Mouse (Mus musculus): ENCODE measurements around the gene Elp5. TPM values are rescaled to one million over a fixed set of nuclear protein-coding genes. Genes with fewer than 3 reads are reported as not detected.
A peak's percentile ranks its signal among the peaks of the same experiment; 100 is the strongest.

The Elp5 gene
- polyA plus RNA-seq (2014; fragmentation: Nextera tagmentation; extraction: Ambion mirVana): 168 and 169 TPM in 2 replicates

DNA sequence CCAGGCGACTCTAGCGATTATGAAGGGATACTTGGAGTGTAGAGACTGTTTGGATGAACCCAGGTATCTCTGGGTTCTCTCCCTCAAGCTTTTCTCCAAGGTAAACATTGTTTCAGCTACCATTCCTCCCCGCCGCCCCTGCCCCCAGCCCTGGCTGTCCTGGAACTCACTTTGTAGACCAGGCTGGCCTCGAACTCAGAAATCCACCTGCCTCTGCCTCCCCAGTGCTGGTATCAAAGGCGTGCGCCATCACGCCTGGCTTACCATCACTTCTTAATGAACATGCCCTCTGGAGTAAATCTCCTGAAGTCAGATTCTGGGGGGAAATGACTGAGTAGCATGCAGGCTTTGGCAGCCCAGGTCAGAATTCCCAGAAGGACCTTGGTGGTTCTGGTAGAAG is at the start of gene Elp5:
Gene Elp5, minus strand, starts transcription at position 293 of the 400 bp plus-strand sequence.
- Histone ChIP-seq H3K27me3 (ENCODE audit: control insufficient read depth, insufficient read depth, low read length) (no peaks in the 10 kb centered on the region), H3K4me3 (replicated peaks; ENCODE audit: low read length) (peak within 1 kb of the TSS; percentile 100), H3K27ac (peak within 1 kb of the TSS; percentile 100), H3K4me2 (replicated peaks) (peak within 1 kb of the TSS; percentile 72), H3K36me3 (replicated peaks; ENCODE audit: control insufficient read depth, insufficient read depth) (peaks cover 41% of the 10 kb centered on the region), H3K4me1 (replicated peaks; ENCODE audit: control insufficient read depth, insufficient read depth, low read length) (peaks cover 27% of the 10 kb centered on the region), H3K9ac (peak within 1 kb of the TSS; percentile 100), H3K9me3 (ENCODE audit: control insufficient read depth, low read length) (no peaks in the 10 kb centered on the region)
- DNase-seq (ENCODE audit: low spot score) (no peak), ATAC-seq (ENCODE audit: low FRiP score) (no peak)
- 63% methylated on average over 8 of the region's 8 CpGs for WGBS

DNA sequence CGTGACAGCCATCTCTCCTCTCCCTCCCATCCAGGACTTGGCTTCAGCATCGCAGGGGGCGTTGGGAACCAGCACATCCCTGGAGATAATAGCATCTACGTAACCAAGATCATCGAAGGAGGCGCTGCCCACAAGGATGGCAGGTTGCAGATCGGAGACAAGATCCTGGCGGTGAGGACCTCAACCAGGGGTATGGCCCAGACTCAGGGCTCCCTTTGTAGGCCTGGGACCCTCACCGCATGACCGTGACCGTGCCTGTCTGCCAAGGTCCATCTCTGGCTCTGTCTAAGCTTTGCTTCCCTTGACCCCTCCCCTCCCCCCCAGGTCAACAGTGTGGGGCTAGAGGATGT is 49.0 kb upstream of the Elp5 start:
- Histone ChIP-seq H3K4me2 (replicated peaks) (no peak overlapping the region), H3K27me3 (ENCODE audit: control insufficient read depth, insufficient read depth, low read length) (no peaks in the 10 kb centered on the region), H3K4me3 (replicated peaks; ENCODE audit: low read length) (no peak overlapping the region), H3K4me1 (replicated peaks; ENCODE audit: control insufficient read depth, insufficient read depth, low read length) (peaks cover 38% of the 10 kb centered on the region), H3K9ac (no peak overlapping the region), H3K27ac (no peak overlapping the region), H3K36me3 (replicated peaks; ENCODE audit: control insufficient read depth, insufficient read depth) (peaks cover 50% of the 10 kb centered on the region), H3K9me3 (ENCODE audit: control insufficient read depth, low read length) (no peaks in the 10 kb centered on the region)
- DNase-seq (ENCODE audit: low spot score) (no peak), ATAC-seq (ENCODE audit: low FRiP score) (no peak)
- 94% methylated on average over 11 of the region's 11 CpGs for WGBS

DNA sequence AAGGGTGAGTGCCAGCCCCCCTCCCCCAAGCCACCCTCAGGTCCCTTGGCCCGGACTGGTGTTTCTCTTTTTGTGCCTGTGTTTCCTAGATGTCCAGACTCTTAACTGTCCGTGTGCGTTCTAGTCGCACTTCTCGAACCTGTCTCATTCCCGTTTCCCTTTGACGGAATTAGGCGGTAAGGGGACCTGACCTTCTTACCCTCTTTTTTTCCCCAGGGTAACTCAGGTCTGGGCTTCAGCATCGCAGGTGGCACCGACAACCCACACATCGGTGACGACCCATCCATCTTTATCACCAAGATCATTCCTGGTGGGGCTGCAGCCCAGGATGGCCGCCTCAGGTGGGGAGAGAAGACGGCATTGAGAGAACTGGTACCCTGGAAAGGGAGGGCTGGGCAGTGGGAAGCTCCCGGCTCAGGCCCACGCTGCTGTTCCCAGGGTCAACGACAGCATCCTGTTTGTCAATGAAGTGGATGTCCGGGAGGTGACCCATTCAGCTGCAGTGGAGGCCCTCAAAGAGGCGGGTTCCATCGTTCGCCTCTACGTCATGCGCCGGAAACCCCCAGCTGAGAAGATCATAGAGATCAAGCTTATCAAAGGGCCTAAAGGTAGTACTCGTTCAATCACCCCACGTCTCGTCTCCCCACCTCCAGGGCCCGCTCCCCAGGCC is 48.5 kb upstream of the Elp5 start:
- DNase-seq (ENCODE audit: low spot score) (no peak), ATAC-seq (ENCODE audit: low FRiP score) (no peak)
- H3K4me1 ChIP-seq (replicated peaks; ENCODE audit: control insufficient read depth, insufficient read depth, low read length): peaks cover 43% of the 10 kb centered on the region
- H3K9me3 ChIP-seq (ENCODE audit: control insufficient read depth, low read length): no peaks in the 10 kb centered on the region
- H3K9ac ChIP-seq: peak overlapping the region; percentile 59; the same call in 1 of the 2 replicates
- peak overlapping the region; percentile 62 for H3K4me2 ChIP-seq (replicated peaks)
- 86% methylated on average over 28 of the region's 28 CpGs for WGBS
- peak overlapping the region; percentile 93 for H3K27ac ChIP-seq
- peaks cover 48% of the 10 kb centered on the region for H3K36me3 ChIP-seq (replicated peaks; ENCODE audit: control insufficient read depth, insufficient read depth)
- H3K27me3 ChIP-seq (ENCODE audit: control insufficient read depth, insufficient read depth, low read length): no peaks in the 10 kb centered on the region
- H3K4me3 ChIP-seq (replicated peaks; ENCODE audit: low read length): no peak overlapping the region; the same call in 1 of the 2 replicates

DNA sequence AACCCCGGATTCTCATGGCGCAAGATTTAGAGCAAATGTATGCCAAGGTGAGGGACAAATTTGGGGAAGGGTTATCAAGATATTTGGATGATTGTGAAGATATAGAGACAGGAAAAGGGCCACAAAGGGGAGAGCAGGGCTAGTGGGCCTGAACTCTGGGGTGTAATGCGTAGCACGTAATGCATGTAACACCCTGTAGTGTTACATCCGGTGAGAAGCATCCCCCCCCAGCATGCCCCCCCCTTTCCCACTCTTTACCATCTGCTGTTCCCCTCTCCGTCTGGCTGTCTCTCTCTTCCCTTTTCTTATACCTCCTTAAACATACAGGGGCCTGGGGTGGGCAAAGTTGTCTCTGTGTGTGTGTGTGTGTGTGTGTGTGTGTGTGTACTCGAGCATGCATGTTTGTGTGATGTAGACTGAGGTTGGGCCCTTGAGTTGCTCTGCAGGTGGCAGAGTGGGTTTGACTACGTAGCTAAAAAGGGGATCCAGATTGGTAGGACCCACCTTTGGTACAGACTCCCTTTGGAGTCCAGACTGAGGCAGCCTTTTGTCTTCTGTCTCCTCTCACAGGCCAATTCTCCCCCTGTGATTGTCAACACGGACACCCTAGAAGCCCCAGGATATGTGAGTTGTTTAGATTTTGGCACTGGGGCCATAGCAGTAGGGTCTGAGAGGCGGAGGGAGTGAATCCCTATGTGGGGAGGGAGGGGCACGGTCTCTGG is 47.7 kb upstream of the Elp5 start:
- Histone ChIP-seq H3K4me1 (replicated peaks; ENCODE audit: control insufficient read depth, insufficient read depth, low read length) (peaks cover 50% of the 10 kb centered on the region), H3K4me2 (replicated peaks) (peak overlapping the region; percentile 62), H3K9ac (peak overlapping the region; percentile 59), H3K9me3 (ENCODE audit: control insufficient read depth, low read length) (no peaks in the 10 kb centered on the region), H3K27ac (peak overlapping the region; percentile 93), H3K27me3 (ENCODE audit: control insufficient read depth, insufficient read depth, low read length) (no peaks in the 10 kb centered on the region), H3K4me3 (replicated peaks; ENCODE audit: low read length) (peak overlapping the region; percentile 23), H3K36me3 (replicated peaks; ENCODE audit: control insufficient read depth, insufficient read depth) (peaks cover 42% of the 10 kb centered on the region)
- ATAC-seq (ENCODE audit: low FRiP score) (peak; percentile 52), DNase-seq (ENCODE audit: low spot score) (no peak)
- WGBS: 14% methylated on average over 11 of the region's 11 CpGs

DNA sequence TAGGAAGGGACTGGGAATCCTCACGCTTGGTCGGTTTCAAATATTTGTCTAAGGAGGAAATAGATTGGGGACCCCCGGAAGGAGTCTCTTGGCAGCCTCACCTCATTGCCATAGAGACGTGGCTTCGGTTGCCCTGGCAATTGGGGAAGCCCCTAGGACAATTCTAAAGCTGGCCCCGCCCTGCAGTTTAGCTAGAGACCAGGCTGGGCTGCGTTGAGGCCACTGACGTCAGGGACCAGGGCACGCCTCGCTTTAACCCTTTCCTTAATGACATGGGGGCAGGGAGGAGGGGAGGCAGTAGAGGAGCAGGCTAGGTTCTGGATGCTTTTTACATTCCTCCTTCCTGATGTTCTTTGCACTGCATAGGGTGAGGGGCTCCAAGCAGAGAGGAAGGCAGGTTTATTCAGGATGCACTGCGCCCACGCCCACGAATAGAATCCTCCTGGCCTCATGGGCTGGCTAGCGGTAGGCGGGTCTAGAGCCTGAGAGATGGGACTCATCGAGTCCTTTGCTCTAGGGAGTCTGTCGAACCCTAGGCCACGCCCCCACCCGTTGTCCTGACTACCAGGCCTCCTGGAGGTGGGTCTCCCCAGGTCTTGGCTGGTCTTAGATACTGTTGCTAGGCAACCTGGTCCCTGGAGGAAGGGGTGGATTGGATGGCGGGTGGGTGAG is 46.9 kb upstream of the Elp5 start:
- Histone ChIP-seq H3K9ac (peak overlapping the region; percentile 59), H3K27me3 (ENCODE audit: control insufficient read depth, insufficient read depth, low read length) (no peaks in the 10 kb centered on the region), H3K36me3 (replicated peaks; ENCODE audit: control insufficient read depth, insufficient read depth) (peaks cover 35% of the 10 kb centered on the region), H3K4me3 (replicated peaks; ENCODE audit: low read length) (peak overlapping the region; percentile 23), H3K4me1 (replicated peaks; ENCODE audit: control insufficient read depth, insufficient read depth, low read length) (peaks cover 58% of the 10 kb centered on the region), H3K4me2 (replicated peaks) (peak overlapping the region; percentile 62), H3K9me3 (ENCODE audit: control insufficient read depth, low read length) (no peaks in the 10 kb centered on the region), H3K27ac (peak overlapping the region; percentile 93)
- DNase-seq (ENCODE audit: low spot score) (peak; percentile 94), ATAC-seq (ENCODE audit: low FRiP score) (peak; percentile 93)
- 1% methylated on average over 20 of the region's 20 CpGs for WGBS

DNA sequence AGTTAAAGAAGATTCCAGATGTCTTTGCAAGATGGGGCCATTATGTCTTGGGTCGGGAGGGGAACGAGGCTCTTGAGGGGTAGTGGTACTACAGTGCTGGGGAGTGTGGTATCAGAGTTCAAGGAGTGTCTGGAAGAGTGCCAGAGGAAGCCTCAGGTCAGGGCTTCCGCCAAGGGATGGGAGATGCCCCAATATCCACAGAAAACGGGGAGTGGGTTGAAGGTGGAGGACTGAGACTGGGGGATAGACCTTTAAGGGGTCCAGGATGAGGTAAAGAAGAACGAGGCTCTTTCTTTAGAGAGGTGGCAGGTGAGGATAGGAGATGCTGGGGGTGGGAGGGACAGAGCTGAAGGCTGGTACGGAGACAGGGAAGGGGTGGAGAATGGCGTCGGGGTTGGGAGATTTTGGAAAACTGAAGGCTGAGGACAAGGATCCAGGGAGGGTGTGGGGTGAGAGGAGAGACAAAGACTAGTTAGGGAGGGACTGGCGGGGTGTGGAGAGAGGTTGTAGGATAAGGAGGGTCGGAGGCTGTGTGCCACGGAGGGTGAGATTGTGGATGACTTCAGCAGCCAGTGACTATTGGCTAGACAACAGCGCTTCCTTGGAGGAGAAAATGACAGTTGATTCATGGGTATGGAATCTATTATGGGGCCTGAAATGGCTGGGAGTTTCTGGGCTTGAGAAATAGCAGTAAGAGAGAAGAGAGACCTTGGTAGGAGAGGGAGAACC is 46.2 kb upstream of the Elp5 start:
- H3K36me3 ChIP-seq (replicated peaks; ENCODE audit: control insufficient read depth, insufficient read depth): peaks cover 28% of the 10 kb centered on the region
- H3K4me1 ChIP-seq (replicated peaks; ENCODE audit: control insufficient read depth, insufficient read depth, low read length): peaks cover 63% of the 10 kb centered on the region
- DNase-seq (ENCODE audit: low spot score): no peak
- ATAC-seq (ENCODE audit: low FRiP score): peak; percentile 6; the same call in 1 of the 2 replicates
- peak overlapping the region; percentile 59 for H3K9ac ChIP-seq
- no peaks in the 10 kb centered on the region for H3K27me3 ChIP-seq (ENCODE audit: control insufficient read depth, insufficient read depth, low read length)
- peak overlapping the region; percentile 23 for H3K4me3 ChIP-seq (replicated peaks; ENCODE audit: low read length)
- H3K27ac ChIP-seq: peak overlapping the region; percentile 93
- peak overlapping the region; percentile 62 for H3K4me2 ChIP-seq (replicated peaks)
- WGBS: 13% methylated on average over 12 of the region's 12 CpGs
- H3K9me3 ChIP-seq (ENCODE audit: control insufficient read depth, low read length): no peaks in the 10 kb centered on the region

DNA sequence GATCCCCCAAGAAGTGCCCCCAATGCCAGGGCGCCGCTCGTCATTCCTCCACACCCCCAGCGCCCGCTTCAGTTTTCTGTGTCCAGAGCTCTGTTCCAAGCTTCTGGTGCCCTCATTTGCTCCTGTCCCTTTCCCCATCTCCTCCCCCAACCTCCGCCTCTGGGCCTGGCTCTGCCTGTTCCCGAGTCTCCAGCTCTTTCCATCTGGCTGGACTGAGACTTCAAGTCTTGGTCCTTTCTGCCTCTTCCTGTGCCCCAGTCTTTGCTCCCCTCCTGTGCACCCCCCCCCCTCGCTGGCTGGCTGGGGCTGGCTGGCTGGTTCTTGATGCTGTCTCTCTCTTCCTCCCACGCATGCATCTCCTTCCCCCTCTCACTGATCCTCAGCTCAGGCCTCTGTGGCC is 45.1 kb upstream of the Elp5 start:
- ATAC-seq (ENCODE audit: low FRiP score) (no peak), DNase-seq (ENCODE audit: low spot score) (no peak)
- peaks cover 74% of the 10 kb centered on the region for H3K4me1 ChIP-seq (replicated peaks; ENCODE audit: control insufficient read depth, insufficient read depth, low read length)
- H3K4me3 ChIP-seq (replicated peaks; ENCODE audit: low read length): peak overlapping the region; percentile 16
- no peaks in the 10 kb centered on the region for H3K9me3 ChIP-seq (ENCODE audit: control insufficient read depth, low read length)
- H3K9ac ChIP-seq: peak overlapping the region; percentile 59; the same call in 1 of the 2 replicates
- peak overlapping the region; percentile 62 for H3K4me2 ChIP-seq (replicated peaks)
- H3K27me3 ChIP-seq (ENCODE audit: control insufficient read depth, insufficient read depth, low read length): no peaks in the 10 kb centered on the region
- H3K36me3 ChIP-seq (replicated peaks; ENCODE audit: control insufficient read depth, insufficient read depth): peaks cover 17% of the 10 kb centered on the region
- H3K27ac ChIP-seq: peak overlapping the region; percentile 93
- 31% methylated on average over 9 of the region's 9 CpGs for WGBS

DNA sequence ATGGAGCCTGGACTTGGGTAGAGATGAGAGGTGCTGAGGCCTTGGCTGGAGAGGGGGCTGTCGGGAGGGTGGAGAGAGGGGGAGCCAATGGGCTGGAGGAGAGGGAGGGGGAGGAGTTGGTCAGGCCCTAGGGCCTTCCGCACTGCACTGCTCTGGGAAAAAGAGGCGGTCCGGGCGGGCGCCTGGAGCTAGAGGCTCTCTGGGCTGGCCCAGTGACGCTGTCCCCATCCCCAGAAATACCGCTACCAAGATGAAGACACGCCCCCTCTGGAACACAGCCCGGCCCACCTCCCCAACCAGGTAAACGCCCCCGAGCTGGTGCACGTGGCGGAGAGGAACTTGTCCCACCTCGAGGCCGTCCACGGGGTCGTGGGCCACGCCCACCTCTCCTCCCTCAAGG is 44.4 kb upstream of the Elp5 start:
- H3K4me3 ChIP-seq (replicated peaks; ENCODE audit: low read length): peak overlapping the region; percentile 16
- H3K27ac ChIP-seq: peak overlapping the region; percentile 93
- peak overlapping the region; percentile 62 for H3K4me2 ChIP-seq (replicated peaks)
- WGBS: 1% methylated on average over 19 of the region's 19 CpGs
- H3K9me3 ChIP-seq (ENCODE audit: control insufficient read depth, low read length): no peaks in the 10 kb centered on the region
- peak overlapping the region; percentile 59; the same call in 1 of the 2 replicates for H3K9ac ChIP-seq
- peaks cover 11% of the 10 kb centered on the region for H3K36me3 ChIP-seq (replicated peaks; ENCODE audit: control insufficient read depth, insufficient read depth)
- ATAC-seq (ENCODE audit: low FRiP score) (no peak), DNase-seq (ENCODE audit: low spot score) (no peak)
- H3K27me3 ChIP-seq (ENCODE audit: control insufficient read depth, insufficient read depth, low read length): no peaks in the 10 kb centered on the region
- H3K4me1 ChIP-seq (replicated peaks; ENCODE audit: control insufficient read depth, insufficient read depth, low read length): peaks cover 79% of the 10 kb centered on the region

Data from hindbrain, embryonic 14.5 days (tissue).